Mouse (Mus musculus) right cerebral cortex, postnatal 36 days (tissue): ENCODE measurements around the gene Vmn1r172.
"Not testable (repeated sequence)": the region's sequence is repeated elsewhere in the genome, so short reads cannot be mapped to it uniquely, and the experiment has no call there.

Experiments
- DNase-seq, 2 experiments: peaks; one replicate each; pipeline ENCODE4 v3.0.0; 2022; ENCODE audit warnings: low spot score in 2 of 2, mixed read lengths in 1 of 2

Vmn1r172 gene

GRCm38 (mm10) chr7:23658016-23658415, at the start of gene Vmn1r172:
Gene Vmn1r172 (plus strand): TSS chr7:23658316.
- DNase-seq, result no peak

DNA sequence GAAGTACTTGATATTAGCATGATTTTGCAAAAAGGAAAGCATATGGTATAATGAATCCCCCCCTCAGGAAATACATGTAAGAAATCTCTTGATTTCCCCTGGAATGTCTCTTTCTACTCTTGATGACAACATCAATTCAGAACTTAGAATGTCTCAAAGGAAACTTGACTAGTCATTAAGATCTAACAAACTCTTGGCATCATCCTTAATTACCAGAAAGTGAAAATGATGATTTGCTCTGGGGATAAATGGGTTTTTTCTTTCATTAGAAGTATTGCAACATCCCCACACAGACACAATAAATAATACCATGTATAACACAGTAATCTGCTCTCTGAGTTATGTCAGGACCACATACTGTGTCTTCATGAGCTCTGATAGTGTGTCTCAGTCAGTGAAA, 27.7 kb upstream of the Vmn1r172 start, which contains the start of gene Vmn1r171:
Vmn1r171 (plus strand) TSS at position 301 of the 400 bp plus-strand sequence.
- DNase-seq, result no peak

DNA sequence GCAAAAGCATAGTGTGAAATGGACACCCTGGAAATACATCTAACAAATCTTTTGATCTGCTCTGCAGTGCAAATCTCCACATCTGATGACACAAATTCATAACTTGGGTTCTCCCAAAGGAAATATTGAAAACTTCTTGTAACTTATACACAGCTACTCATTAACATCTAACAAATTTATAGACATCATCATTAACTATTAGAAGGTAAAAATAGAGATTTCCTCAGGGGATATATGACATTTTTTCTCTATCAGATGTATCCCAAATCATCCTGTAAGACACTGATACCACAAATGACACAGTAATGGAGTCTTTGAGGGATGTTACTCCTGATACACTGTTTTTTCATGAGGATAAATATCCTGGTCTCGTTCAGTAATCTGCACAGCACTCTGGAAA, 42.3 kb downstream of the Vmn1r172 start, which contains the start of gene Vmn1r173:
Vmn1r173 (plus strand) TSS at position 301 of the 400 bp plus-strand sequence.
- not testable (repeated sequence) for DNase-seq
